Mouse (Mus musculus) lung, adult 2 months (tissue): ENCODE measurements around the gene Mrps6. TPM values are rescaled to one million over a fixed set of nuclear protein-coding genes. Genes with fewer than 3 reads are reported as not detected.

Experiments
- DNase-seq: peaks from one replicate; pipeline ENCODE4 v3.0.0; 2022
- H3K4me1 ChIP-seq: fragments of 200-500 bp; 2 replicates; pipeline ENCODE4 v1.6.1; 2011; ENCODE audit warnings: low read length; ENCODE audit not compliant: control insufficient read depth, insufficient read depth
- H3K4me3 ChIP-seq: fragments of 200-500 bp; replicated peaks from 2 replicates; pipeline ENCODE3; 2011; ENCODE audit warnings: low read depth, mild to moderate bottlenecking, control low read depth, low read length; ENCODE audit errors: extremely low read depth
- CTCF ChIP-seq: fragments of 200-500 bp; IDR thresholded peaks from 2 replicates; pipeline ENCODE4 v1.5.1; 2011; ENCODE audit warnings: mild to moderate bottlenecking, low read length, control low read depth; ENCODE audit not compliant: insufficient read depth
- POLR2A ChIP-seq: fragments of 200-500 bp; IDR thresholded peaks from 2 replicates; pipeline ENCODE4 v1.6.1; 2011; ENCODE audit warnings: low read depth, mild to moderate bottlenecking, control low read depth, low read length, borderline replicate concordance; ENCODE audit errors: extremely low read depth
- WGBS: fragments of 180-500 bp; shearing (Covaris S2); methylation state at CpG from one replicate; pipeline ENCODE4 v1.1.7; 2018; 5-methylcytosine and 5-hydroxymethylcytosine counted together
- polyA plus RNA-seq: library from polyadenylated mRNA; depleted of rRNA; stranded (reverse); fragments of >200 nt; gene quantifications from 2 replicates; pipeline ENCODE4 v1.2.3, GENCODE M21; 2012

The Mrps6 gene
- polyA plus RNA-seq, 1 experiment = 15.7 TPM

- no peak for TF ChIP-seq POLR2A
- TF ChIP-seq CTCF = no peak
- WGBS = 57% methylated on average over 20 of the region's 20 CpGs
- Histone ChIP-seq H3K4me3 (no peak overlapping the region), H3K4me1 (no peaks in the 10 kb centered on the region)
- no peak for DNase-seq
Measured at GRCm38 (mm10) chr16:92115611-92116421, 57.7 kb downstream of the Mrps6 start.

GRCm38 (mm10) chr16:92117337-92118209, 59.5 kb downstream of the Mrps6 start:
- TF ChIP-seq POLR2A = no peak
- TF ChIP-seq CTCF = no peak
- 72% methylated on average over 9 of the region's 9 CpGs for WGBS
- no peak for DNase-seq
- no peak overlapping the region for H3K4me3 ChIP-seq
- no peaks in the 10 kb centered on the region for H3K4me1 ChIP-seq

GRCm38 (mm10) chr16:92119013-92119515, 61.0 kb downstream of the Mrps6 start:
- no peak for TF ChIP-seq POLR2A
- TF ChIP-seq CTCF = no peak
- Histone ChIP-seq H3K4me3 (no peak overlapping the region), H3K4me1 (no peaks in the 10 kb centered on the region)
- 62% methylated on average over 13 of the region's 13 CpGs for WGBS
- no peak for DNase-seq

GRCm38 (mm10) chr16:92120899-92121531, 62.9 kb downstream of the Mrps6 start:
- no peaks in the 10 kb centered on the region for H3K4me1 ChIP-seq
- H3K4me3 ChIP-seq = no peak overlapping the region
- no peak for DNase-seq
- TF ChIP-seq CTCF = no peak
- TF ChIP-seq POLR2A = no peak
- 82% methylated on average over 17 of the region's 17 CpGs for WGBS

GRCm38 (mm10) chr16:92127226-92127625, 69.2 kb downstream of the Mrps6 start:
- no peak overlapping the region for H3K4me3 ChIP-seq
- WGBS = 47% methylated on average over 4 of the region's 4 CpGs
- DNase-seq = no peak
- H3K4me1 ChIP-seq = no peaks in the 10 kb centered on the region
- no peak for TF ChIP-seq CTCF
- no peak for TF ChIP-seq POLR2A

GRCm38 (mm10) chr16:92127666-92128065, 69.6 kb downstream of the Mrps6 start:
- DNase-seq = no peak
- TF ChIP-seq POLR2A (no peak), CTCF (no peak)
- H3K4me1 ChIP-seq = no peaks in the 10 kb centered on the region
- WGBS = 74% methylated on average over 5 of the region's 5 CpGs
- no peak overlapping the region for H3K4me3 ChIP-seq

- DNase-seq = no peak
- TF ChIP-seq POLR2A (no peak), CTCF (no peak)
- Histone ChIP-seq H3K4me1 (no peaks in the 10 kb centered on the region), H3K4me3 (no peak overlapping the region)
- WGBS = 85% methylated on average over 8 of the region's 8 CpGs
Measured at GRCm38 (mm10) chr16:92129843-92130242, 71.8 kb downstream of the Mrps6 start.

- DNase-seq = no peak
- Histone ChIP-seq H3K4me1 (no peaks in the 10 kb centered on the region), H3K4me3 (no peak overlapping the region)
- no peak for TF ChIP-seq CTCF
- WGBS = 75% methylated on average over 4 of the region's 4 CpGs
Measured at GRCm38 (mm10) chr16:92132511-92132910, 74.4 kb downstream of the Mrps6 start.

GRCm38 (mm10) chr16:92134148-92134764, 76.2 kb downstream of the Mrps6 start:
- Histone ChIP-seq H3K4me1 (no peaks in the 10 kb centered on the region), H3K4me3 (no peak overlapping the region)
- TF ChIP-seq POLR2A = no peak
- TF ChIP-seq CTCF = no peak
- WGBS = 89% methylated on average over 11 of the region's 11 CpGs
- no peak for DNase-seq
